Mouse (Mus musculus) CH12.LX (cell line): ENCODE results near the gene Gm43518.

ENCODE experiments used
- CTCF ChIP-seq, 2 experiments: IDR thresholded peaks in 1 of 2; conservative IDR thresholded peaks in 1 of 2; 2 replicates each; pipeline ENCODE4 v1.5.1; 2011 to 2012; ENCODE audit warnings: low read depth in 2 of 2, low read length in 2 of 2, improper control_type of control experiment in 1 of 2, inconsistent platforms in 1 of 2, mild to moderate bottlenecking in 1 of 2, moderate library complexity in 1 of 2
- HCFC1 ChIP-seq: IDR thresholded peaks from 2 replicates; pipeline ENCODE4 v1.6.1; 2012; ENCODE audit warnings: low read depth, mild to moderate bottlenecking, inconsistent platforms, low read length, improper control_type of control experiment
- JUND ChIP-seq: conservative IDR thresholded peaks from 2 replicates; pipeline ENCODE4 v1.6.1; 2011; ENCODE audit warnings: low read depth, low read length, improper control_type of control experiment
- MXI1 ChIP-seq: IDR thresholded peaks from 2 replicates; pipeline ENCODE4 v1.6.1; 2011; ENCODE audit warnings: mild to moderate bottlenecking, low read depth, low read length, improper control_type of control experiment
- POLR2AphosphoS2 ChIP-seq: IDR thresholded peaks from 2 replicates; pipeline ENCODE4 v1.6.1; 2011; ENCODE audit warnings: low read depth, low read length, improper control_type of control experiment

- TF ChIP-seq POLR2AphosphoS2 = no peak
- no peak for TF ChIP-seq HCFC1
- no peak for TF ChIP-seq CTCF (conservative IDR thresholded peaks at IDR 0.05 in 1 of 2, IDR thresholded peaks at IDR 0.05 in 1 of 2; ENCODE audit: low read depth in 2 of 2, low read length in 2 of 2)
- TF ChIP-seq JUND = no peak
- TF ChIP-seq MXI1 = no peak
These were observed 39.5 kb downstream of the Gm43518 start for GRCm38 (mm10) chr5:123966759-123967158.
